Mouse (Mus musculus): Measurements from ENCODE around the gene Sumo2.

Gene Sumo2

GRCm38 (mm10) chr11:115519581-115519980 lies 16.5 kb downstream of the Sumo2 start:
- in situ Hi-C loops (cut with MboI, MseI): no loop called here

DNA sequence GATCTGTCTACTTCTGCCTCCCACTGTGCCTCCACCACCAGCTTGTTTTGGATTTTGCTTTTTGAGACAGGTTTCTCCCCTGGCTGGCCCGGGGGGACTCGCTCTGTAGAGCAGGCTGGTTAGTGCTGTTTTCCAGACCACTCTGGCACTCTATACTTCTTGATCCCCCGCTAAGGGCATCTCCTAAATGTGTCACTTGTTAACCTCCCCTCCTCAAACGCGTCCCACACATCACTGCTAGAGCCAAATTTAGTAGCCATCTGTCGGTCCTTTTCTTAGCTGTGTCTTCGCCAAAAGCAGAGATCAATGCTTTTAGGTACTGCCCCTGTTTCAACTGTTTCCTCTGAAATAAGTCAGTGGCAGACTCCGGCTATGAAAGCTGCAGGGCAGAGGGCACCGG lies 17.4 kb downstream of the Sumo2 start:
- in situ Hi-C loops (cut with MboI, MseI): no loop called here

- in situ Hi-C loops (cut with MboI, MseI): no loop called here
These were observed 19.1 kb downstream of the Sumo2 start for GRCm38 (mm10) chr11:115516942-115517341.

GRCm38 (mm10) chr11:115515021-115515420 lies 21.1 kb downstream of the Sumo2 start:
- in situ Hi-C loops (cut with MboI, MseI): no loop called here

GRCm38 (mm10) chr11:115514238-115514663 lies 21.8 kb downstream of the Sumo2 start, which contains the start of gene Jpt1:
Gene Jpt1, minus strand, starts transcription at chr11:115514387.
- in situ Hi-C loops (cut with MboI, MseI): no loop called here

- in situ Hi-C loops (cut with MboI, MseI): no loop called here
These were observed 22.5 kb downstream of the Sumo2 start for GRCm38 (mm10) chr11:115513271-115514237.

DNA sequence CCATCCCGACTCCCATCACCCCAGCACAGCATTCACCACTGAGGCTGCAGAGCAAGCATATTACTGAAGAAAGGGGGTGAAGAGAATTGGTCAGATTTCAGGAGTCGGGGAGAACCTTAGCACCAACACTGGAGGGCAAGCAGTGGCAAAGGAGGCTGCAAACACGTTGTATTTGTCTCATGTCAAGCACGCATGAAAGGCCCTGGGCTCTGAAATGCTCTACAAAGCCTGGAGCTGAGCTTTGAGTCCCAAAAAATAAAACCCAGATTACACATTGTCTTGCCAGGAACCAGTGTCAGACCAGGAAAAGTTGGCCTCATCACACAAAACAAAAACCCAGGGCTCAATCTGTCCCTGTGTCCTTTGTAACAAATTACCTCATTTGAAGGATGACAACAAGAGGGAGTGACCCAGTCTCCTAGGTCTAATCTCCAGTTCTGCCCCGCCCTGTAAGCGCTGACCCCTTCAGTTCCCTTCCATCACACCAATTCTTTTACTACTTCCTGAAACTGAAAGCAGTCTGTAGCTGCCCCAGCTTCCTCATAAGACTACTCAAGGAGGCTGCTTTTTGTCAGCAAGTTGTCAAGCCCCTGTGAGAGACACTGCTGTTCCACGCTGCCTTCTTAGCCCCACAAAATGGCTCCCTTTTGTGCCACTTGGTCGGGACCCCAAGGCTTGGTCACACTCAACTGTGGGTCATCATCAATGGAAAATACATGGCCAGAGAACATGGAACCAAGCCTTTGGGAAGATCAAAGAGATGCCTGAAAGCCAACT lies 23.5 kb downstream of the Sumo2 start:
- in situ Hi-C loops (cut with MboI, MseI): no loop called here

GRCm38 (mm10) chr11:115512004-115512403 lies 24.1 kb downstream of the Sumo2 start:
- in situ Hi-C loops (cut with MboI, MseI): no loop called here

GRCm38 (mm10) chr11:115511121-115511520 lies 25.0 kb downstream of the Sumo2 start:
- in situ Hi-C loops (cut with MboI, MseI): no loop called here

- in situ Hi-C loops (cut with MboI, MseI): no loop called here
These were observed 25.6 kb downstream of the Sumo2 start for GRCm38 (mm10) chr11:115510507-115510888.

GRCm38 (mm10) chr11:115509773-115510506 lies 26.1 kb downstream of the Sumo2 start:
- in situ Hi-C loops (cut with MboI, MseI): no loop called here

GRCm38 (mm10) chr11:115508061-115508460 lies 28.0 kb downstream of the Sumo2 start:
- in situ Hi-C loops (cut with MboI, MseI): no loop called here

DNA sequence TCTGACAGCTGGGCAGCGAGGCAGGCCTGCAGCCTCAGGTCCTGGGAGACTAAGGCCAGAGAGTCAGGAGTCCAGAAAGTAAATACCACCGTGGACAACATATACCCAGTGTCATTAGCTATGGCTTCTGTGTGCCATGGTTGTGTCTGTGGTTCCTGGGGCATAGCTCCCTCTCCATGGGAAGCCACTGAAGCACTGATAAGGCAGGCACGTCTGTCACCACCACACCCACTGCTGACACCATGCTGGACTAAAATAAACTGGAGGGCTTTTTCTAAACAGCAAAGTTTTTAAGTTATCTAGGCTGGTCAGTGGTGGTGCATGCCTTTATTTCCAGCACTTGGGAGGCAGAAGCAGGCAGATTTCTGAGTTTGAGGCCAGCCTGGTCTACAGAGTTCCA lies 29.5 kb downstream of the Sumo2 start:
- in situ Hi-C loops (cut with MboI, MseI): no loop called here

- in situ Hi-C loops (cut with MboI, MseI): no loop called here
These were observed 33.4 kb downstream of the Sumo2 start for GRCm38 (mm10) chr11:115502636-115503035.

DNA sequence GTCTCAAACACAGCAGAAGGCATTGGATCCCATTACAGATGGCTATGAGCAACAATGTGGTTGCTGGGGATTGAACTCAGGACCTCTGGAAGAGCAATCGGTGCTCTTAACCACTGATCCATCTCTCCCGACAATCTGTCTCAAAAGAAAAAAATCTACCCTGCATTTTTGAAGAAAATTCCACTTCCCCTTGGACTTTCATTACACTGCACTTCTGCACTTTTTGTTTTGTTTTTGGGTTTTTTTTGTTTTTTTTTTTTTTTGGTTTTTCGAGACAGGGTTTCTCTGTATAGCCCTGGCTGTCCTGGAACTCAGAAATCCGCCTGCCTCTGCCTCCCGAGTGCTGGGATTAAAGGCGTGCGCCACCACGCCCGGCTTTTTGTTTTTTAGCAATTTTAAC lies 39.5 kb downstream of the Sumo2 start:
- in situ Hi-C loops (cut with MboI, MseI): loop anchor here (25.0 kb wide), 1 partner anchor 916 kb away; the partner anchor contains the start of gene Rnf157

DNA sequence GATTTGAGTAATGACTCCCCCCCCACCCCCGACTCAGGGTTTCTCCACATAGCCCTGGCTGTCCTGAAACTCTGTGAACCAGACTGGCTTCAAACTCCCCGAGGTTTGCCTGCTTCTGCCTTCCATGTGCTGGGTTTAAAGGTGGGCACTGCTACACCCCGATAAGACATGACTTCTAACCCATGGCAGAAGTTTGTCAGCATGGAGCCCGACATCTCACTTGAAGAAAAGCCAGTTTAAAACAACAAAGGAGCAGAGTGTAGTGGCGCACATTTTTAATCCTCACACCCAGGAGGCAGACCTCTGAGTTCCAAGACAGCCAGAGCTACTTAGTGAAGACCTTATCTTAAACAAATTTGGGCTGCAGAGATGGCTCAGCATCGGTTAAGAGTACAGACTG lies 43.7 kb downstream of the Sumo2 start:
- in situ Hi-C loops (cut with MboI, MseI): loop anchor here (25.0 kb wide), 1 partner anchor 920 kb away; the partner anchor contains the start of gene Rnf157

DNA sequence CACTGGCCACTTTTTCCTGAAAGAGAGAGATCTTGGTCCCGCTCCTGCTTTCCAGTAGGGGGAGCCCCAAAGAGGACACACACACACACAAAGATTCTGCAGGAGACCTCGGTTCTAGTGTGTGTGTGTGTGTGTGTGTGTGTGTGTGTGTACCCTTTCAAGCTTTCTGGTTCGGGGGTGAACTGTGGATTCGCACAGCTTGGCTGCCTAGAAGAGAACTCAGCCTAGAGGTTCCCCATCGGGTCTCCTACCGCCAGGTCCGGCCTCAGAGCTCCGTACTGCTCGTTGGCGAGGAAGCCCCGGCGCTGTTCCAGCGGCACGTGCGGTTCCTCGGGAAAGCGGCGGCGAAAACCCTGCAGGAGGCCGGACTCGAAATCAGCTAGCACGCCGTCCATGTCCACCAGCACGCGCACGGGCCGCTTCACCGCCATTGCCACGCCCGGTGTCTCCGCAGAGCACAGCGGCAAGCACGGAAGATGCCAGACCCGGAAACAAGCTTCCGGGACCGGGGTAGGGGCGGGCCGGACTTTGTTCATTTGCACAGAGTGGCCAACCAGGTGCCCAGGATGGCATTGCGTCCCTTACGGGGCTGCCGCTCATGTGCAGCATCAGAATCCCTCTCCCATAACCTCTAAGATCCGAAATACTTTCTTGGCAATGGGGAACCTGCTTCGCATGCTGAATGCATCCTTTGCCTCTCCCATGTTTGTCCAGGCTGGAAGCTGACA lies 44.6 kb downstream of the Sumo2 start, which contains the start of gene Nt5c:
TSS of gene Nt5c (minus strand) at position 507 of the 728 bp plus-strand sequence.
- in situ Hi-C loops (cut with MboI, MseI): loop anchor here (25.0 kb wide), 1 partner anchor 921 kb away; the partner anchor contains the start of gene Rnf157

DNA sequence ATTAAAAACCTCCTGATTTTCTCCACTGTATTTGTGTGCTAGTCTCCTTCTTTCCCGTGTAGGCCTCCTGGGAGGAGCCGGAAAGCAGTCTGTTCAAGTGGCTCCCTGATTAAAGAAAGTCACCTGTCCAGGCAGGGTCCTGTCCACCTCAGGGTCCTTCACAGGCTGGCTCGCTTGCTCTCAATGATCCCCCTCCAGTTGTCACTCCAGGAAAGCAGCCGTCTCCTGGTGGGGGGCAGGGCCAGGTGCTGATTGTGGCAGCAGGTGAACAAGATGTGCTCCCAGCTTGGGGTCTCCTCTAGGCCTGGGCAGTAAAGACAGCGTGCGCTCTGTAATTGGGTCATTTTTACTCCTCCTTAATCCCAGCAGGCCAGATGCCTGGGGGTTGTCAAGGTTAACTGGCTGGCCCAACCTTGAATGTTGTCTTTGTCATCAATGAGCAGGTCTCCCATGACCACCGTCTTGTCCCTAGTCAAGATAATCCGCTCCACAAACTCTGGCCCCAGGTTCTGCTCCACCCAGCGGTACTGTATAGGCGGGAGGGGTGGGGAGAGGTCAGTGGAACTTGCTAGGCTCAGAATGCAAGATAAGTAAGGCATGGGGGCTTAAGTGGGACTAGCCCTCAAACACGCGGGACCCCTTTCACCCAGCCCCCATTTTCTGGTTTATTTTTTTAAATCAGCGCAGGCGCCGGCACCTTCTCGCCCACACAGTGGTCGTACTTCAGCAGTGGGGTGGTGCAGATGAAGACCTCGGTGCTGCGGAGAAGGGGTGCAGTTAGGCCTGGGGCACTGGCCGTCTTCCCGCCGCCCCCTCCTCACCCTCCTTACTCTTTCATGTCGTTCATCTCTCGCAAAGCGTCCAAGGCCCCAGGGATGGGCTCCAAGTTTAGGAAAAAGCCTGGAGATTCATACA lies 45.4 kb downstream of the Sumo2 start:
- in situ Hi-C loops (cut with MboI, MseI): loop anchor here (25.0 kb wide), 1 partner anchor 922 kb away; the partner anchor contains the start of gene Rnf157

DNA sequence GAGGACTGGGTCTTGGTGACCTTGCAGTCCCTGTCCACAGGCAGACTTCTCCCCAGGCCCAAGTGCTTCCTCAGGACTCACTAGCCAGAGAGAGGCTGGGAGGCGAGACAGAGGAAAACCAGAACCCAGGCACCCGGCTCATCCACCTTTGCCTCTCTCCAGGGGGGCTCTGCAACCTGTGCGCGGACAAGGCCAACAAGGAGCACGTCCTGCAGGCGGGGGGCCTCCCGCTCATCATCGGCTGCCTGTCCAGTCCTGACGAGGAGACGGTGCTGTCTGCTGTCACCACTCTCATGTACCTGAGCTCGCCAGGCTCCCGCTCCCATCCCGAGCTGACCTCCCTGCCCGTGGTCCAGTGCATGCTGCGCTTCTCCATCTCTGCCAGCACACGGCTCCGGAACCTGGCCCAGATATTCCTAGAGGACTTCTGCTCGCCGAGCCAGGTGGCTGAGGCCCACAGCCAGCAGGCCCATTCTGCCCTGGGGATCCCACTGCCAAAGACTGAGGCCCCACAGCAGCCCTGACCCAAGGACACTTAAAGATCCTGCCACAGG lies 47.4 kb downstream of the Sumo2 start:
- in situ Hi-C loops (cut with MboI, MseI): loop anchor here (25.0 kb wide), 1 partner anchor 924 kb away; the partner anchor contains the start of gene Rnf157

Data from T-helper 2 cell (primary cell).